Mouse (Mus musculus) T-helper 1 cell (primary cell): Measurements from ENCODE around the gene Celsr2.

Source experiments
- in situ Hi-C: fragments of 300-600 bp; cut with MboI, MseI; formaldehyde crosslinking; loops from one replicate; pipeline ENCODE4 v1.15.1; 2025; ENCODE audit warnings: high pct_unique_total_duplicates

Gene Celsr2

DNA sequence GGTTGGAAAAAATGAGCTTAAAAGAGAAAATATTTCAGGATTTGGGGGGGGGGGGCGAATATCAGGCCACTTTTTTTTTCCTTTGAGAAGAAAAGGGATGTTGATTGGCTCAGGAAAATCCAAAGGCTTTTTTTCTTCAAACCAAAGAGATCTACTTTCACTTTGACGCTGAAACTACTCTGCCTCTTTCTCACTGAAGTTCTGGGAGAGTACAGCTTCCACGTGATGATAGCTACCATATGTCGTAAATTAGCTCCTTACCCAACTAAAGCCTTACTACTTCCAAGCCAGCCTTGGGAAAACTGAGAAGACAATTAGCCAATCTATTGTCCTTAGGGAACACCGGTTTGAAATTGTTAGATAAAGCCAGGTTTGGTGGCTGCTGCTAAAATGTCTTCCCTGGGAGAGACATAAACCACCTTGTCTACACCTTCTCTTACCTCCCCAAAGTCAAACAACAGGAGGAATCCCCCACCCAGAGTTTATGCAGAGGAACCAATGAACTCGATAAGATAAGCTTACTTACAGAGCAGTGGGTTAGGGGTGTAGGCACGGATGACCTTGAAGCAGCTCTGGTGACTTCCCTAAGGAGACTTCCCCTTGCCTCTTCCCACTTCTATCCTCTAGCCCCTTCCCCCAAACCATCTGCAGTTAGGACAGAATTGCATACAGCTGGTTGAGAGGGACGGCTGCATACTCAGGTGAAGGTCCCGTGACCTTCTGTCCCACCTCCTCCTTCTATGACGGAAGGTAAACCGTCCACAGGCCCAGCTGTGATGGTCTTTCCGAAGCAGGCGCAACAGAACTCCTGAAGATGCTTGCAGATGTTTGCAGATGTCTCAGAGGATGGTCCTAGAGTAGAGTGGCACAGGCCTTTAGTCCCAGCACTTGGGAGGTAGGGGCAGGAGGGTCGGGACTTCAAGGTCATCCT is 33.1 kb downstream of the Celsr2 start:
- in situ Hi-C loops, result loop anchor here (10.0 kb wide), 1 partner anchor 393 kb away; no protein-coding TSS in a partner anchor

DNA sequence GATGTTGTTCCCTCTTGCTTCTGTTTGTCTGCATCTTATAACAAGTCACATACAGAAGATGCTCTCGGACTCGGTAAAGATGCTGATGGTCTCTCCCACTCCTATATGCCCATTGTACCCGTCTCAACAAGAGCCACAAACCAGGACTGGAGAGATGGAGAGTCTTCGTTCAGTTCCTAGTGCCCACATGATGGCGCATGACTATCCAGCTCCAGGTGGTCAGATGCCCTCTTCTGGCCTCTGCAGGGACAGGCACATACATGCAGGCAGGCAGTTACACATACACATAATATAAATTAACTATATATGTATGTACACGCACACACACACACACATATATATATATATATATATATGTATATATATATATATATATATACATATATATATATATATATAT is 34.7 kb downstream of the Celsr2 start:
- in situ Hi-C loops, result loop anchor here (10.0 kb wide), 1 partner anchor 394 kb away; no protein-coding TSS in a partner anchor

DNA sequence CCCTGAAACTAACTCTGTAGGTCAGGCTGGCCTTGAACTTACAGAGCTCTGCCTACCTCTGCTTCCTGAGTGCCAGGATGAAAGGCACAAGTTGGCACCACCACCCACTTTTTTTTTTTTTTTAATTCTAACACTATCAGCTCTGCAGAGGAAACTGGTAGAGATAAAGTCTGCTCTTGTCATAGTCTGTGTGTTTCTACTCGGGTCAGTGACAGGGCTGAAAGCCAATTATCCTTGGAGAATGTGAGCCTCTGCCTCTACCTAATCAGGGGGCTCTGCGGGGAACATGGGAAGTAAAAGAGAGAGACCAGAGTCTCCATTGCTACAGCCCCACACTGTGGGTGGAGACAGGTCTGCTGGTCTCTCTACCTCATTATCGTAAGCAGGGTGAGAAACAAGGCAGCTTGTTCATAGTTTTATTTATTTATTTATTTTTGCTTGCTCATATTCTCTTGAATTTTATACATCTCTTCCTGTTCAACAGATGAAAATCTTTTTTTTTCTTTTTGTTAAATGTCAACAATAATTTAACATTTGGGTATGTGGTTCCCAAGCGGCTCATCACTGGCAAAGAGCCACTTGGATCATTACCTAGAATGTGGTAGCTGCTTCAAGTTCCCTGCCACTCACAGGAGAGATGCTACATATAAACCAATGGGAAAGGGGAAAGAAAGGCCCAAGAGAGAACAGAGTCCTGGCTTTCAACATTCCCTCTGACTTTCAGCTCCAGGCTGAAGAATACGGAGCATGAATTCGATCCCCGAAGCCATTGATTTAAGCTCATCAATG is 36.3 kb downstream of the Celsr2 start:
- in situ Hi-C loops, result no loop called here

GRCm38 (mm10) chr3:108372691-108373090 is 42.7 kb downstream of the Celsr2 start:
- in situ Hi-C loops, result loop anchor here (5.0 kb wide), 1 partner anchor 205 kb away; no protein-coding TSS in a partner anchor

GRCm38 (mm10) chr3:108372274-108372673 is 43.1 kb downstream of the Celsr2 start:
- in situ Hi-C loops, result loop anchor here (5.0 kb wide), 1 partner anchor 205 kb away; no protein-coding TSS in a partner anchor

GRCm38 (mm10) chr3:108368721-108369120 is 46.6 kb downstream of the Celsr2 start:
- in situ Hi-C loops, result no loop called here

- in situ Hi-C loops, result no loop called here
Observed at GRCm38 (mm10) chr3:108367828-108368227, 47.5 kb downstream of the Celsr2 start.

DNA sequence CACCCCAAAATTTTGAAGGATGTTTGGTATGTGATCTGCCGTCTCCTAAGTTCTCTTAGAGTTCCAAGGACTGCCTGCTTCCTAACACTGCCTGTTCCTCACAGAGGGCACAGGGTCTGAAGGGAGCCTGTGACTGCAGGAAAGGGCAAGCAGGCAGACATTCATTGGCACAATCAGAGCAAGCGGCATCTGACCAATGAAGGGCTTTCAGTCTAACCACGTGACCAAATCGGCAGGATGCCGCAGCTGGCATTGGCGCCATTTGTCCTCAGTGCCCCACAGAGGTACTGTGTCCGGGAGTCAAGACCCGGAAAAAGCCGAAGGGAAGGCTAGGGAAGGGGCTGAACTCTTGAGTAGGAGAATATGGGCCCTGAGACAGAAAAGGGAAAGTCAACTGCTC is 48.2 kb downstream of the Celsr2 start:
- in situ Hi-C loops, result no loop called here

- in situ Hi-C loops, result no loop called here
Observed at GRCm38 (mm10) chr3:108364270-108364995, 50.9 kb downstream of the Celsr2 start, which contains the start of gene Mybphl. TSS of gene Mybphl (plus strand) at chr3:108364911.

DNA sequence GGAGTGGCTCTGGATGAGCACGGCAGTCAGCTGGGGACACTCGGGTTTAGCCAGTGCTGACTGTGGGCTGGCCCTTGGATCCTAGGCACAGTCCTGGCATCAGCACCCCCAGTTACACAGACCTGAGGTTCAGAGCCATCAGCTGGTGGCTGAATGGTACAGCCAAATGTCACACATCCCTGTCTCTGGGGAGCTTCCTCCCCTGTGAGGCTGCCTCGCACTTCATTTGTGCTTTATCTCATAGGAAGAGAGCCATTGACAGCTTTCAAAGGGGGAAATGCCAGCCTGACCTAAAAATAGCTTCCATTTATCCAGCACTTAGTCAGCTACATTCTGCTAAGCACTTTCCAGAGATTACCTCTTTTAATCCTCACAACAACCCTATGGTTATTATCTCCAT is 51.7 kb downstream of the Celsr2 start:
- in situ Hi-C loops, result no loop called here

GRCm38 (mm10) chr3:108360894-108361293 is 54.5 kb downstream of the Celsr2 start:
- in situ Hi-C loops, result no loop called here

GRCm38 (mm10) chr3:108358445-108358844 is 56.9 kb downstream of the Celsr2 start:
- in situ Hi-C loops, result no loop called here

DNA sequence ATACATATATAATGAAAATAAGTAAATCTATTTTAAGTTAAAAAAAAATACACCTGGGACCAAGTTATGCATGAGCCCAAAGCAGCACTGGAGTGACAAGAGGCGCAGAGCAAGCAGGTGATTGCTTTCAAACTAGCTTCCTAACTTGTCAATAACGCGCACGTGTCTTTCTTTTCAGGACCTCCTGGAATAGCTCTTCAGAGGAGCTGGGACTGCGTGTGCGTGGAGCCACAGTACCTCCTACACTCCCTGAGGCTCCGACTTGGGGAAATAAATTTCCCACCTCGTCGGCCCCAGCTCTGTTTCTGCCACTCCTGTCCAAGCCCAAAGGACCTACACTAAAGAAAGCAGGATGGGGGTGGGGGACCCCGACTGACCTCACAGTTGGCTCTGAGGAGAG is 58.3 kb downstream of the Celsr2 start:
- in situ Hi-C loops, result no loop called here

DNA sequence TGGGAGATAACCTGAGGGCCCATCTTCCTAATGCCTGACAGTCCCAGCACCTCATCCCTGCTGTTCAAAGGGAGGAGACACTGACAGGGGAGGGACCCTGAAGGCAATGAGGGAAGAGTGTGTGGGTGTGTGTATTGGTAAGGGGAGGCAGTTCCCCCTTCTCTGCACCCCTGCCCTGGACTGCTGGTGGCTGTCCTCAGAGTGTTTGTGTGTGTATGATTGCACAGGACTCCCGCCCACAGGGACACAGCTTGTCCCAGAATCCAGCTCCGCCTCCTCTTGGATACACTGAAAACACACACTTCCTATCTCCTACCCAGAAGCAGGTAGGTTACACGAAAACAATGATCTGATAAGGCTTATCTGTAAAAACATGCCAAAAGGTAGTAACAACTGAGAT is 60.1 kb downstream of the Celsr2 start:
- in situ Hi-C loops, result no loop called here

- in situ Hi-C loops, result loop anchor here (10.0 kb wide), 1 partner anchor 744 kb away; no protein-coding TSS in a partner anchor
Observed at GRCm38 (mm10) chr3:108348376-108348775, 67.0 kb downstream of the Celsr2 start.

DNA sequence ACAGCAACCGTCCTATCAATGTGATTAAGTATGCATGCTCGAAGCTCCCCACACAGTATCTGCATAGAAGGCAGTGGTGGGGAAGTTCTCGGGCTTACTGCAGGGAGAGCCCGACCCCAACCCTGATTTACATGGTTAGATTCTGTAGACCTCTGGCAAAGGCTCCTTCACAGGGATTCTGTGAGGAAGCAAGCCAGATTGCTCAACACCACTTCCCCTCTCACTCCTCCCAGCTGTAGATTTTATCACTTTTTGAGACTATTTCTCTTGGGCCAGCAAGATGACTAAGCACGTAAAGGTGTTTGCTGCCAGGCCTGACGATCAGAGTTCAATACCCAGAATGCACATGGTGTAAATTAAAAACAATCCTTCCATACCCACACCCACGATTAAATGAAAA is 69.5 kb downstream of the Celsr2 start:
- in situ Hi-C loops, result loop anchor here (10.0 kb wide), 1 partner anchor 741 kb away; no protein-coding TSS in a partner anchor

- in situ Hi-C loops, result loop anchor here (10.0 kb wide), 1 partner anchor 737 kb away; no protein-coding TSS in a partner anchor
Observed at GRCm38 (mm10) chr3:108342185-108342584, 73.2 kb downstream of the Celsr2 start.

- in situ Hi-C loops, result loop anchor here (10.0 kb wide), 1 partner anchor 736 kb away; no protein-coding TSS in a partner anchor
Observed at GRCm38 (mm10) chr3:108341040-108341439, 74.3 kb downstream of the Celsr2 start.
